Mouse (Mus musculus) forebrain, postnatal 0 days (tissue): ENCODE results near the gene Dlg1. TPM values are rescaled to one million over a fixed set of nuclear protein-coding genes. Genes with fewer than 3 reads are reported as not detected.

Source experiments
- ATAC-seq: fragments of 200-750 bp; cut with Nextera tagmentation; 2 replicates; pipeline ENCODE4 v1.8.0; 2017; ENCODE audit warnings: mild to moderate bottlenecking, moderate library complexity
- DNase-seq: peaks from one replicate; pipeline ENCODE4 v3.0.0-alpha.2; 2015
- H3K27ac ChIP-seq: fragments of 300-500 bp; sonication (generic); 2 replicates; pipeline ENCODE4 v1.5.1; 2014; ENCODE audit warnings: low read depth, mild to moderate bottlenecking, antibody characterized with exemption, low read length, moderate library complexity, mixed read lengths
- H3K27me3 ChIP-seq: fragments of 300-500 bp; sonication (generic); 2 replicates; pipeline ENCODE4 v1.6.1; 2014; ENCODE audit warnings: mild to moderate bottlenecking, low read length, mixed read lengths; ENCODE audit not compliant: insufficient read depth
- H3K36me3 ChIP-seq: fragments of 300-500 bp; sonication (generic); 2 replicates; pipeline ENCODE4 v1.6.1; 2014; ENCODE audit warnings: mild to moderate bottlenecking, moderate library complexity; ENCODE audit not compliant: insufficient read depth
- H3K4me1 ChIP-seq: fragments of 300-500 bp; sonication (generic); 2 replicates; pipeline ENCODE4 v1.6.1; 2014; ENCODE audit warnings: antibody characterized with exemption; ENCODE audit not compliant: insufficient read depth
- H3K4me2 ChIP-seq: fragments of 300-500 bp; sonication (generic); 2 replicates; pipeline ENCODE4 v1.6.1; 2014; ENCODE audit warnings: low read depth, mild to moderate bottlenecking, moderate library complexity
- H3K4me3 ChIP-seq: fragments of 300-500 bp; sonication (generic); 2 replicates; pipeline ENCODE4 v1.5.1; 2014; ENCODE audit warnings: low read depth, low read length, mixed read lengths
- H3K9ac ChIP-seq: fragments of 300-500 bp; sonication (generic); 2 replicates; pipeline ENCODE4 v1.6.1; 2014; ENCODE audit warnings: mild to moderate bottlenecking
- H3K9me3 ChIP-seq: fragments of 300-500 bp; sonication (generic); 2 replicates; pipeline ENCODE4 v1.6.1; 2016; ENCODE audit warnings: low read length
- CTCF ChIP-seq: sonication (generic); IDR thresholded peaks from 2 replicates; pipeline ENCODE4 v1.5.1; 2016; ENCODE audit warnings: antibody characterized with exemption, control low read depth, low read depth
- WGBS: fragments of 180-500 bp; shearing (Covaris S2); extraction: QIAGEN DNeasy Blood & Tissue Kit; methylation state at CpG from one replicate; pipeline ENCODE4 v1.1.7; 2014; 5-methylcytosine and 5-hydroxymethylcytosine counted together
- polyA plus RNA-seq: library from polyadenylated mRNA; unstranded; fragments of >200 nt; fragmentation: Nextera tagmentation; extraction: Ambion mirVana; gene quantifications from 2 replicates; pipeline ENCODE4 v1.2.1, GENCODE M21; 2015
- total RNA-seq: library from RNA; depleted of rRNA; stranded (reverse); fragments of >200 nt; gene quantifications from 2 replicates; pipeline ENCODE4 v1.2.3, GENCODE M21; 2014

Dlg1 gene
- total and polyA plus RNA-seq, 2 experiments from 2014 or later = 11.3 to 37.7 TPM

DNA sequence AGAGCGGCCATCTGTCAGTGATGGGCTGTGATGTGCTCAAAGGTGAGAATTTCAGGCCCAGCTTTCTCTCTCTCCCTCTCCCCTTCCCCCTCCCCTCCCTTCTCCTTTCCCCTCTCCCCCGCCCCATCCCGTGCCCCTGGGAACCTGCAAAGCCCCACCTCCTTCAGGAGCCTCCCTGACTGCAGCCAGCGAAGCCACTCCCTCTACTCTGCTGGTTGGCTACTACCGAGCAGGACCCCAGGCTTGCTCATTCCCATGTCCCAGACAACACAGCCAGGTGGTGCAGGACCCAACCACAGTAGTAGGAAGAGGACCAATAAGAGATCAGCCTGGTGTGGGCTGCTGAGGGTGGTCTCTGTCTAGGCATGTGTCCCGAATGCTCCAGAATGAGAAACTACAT is 220.7 kb downstream of the Dlg1 start:
- no peak for DNase-seq
- TF ChIP-seq CTCF = no peak
- H3K9ac ChIP-seq = no peak overlapping the region
- H3K9me3 ChIP-seq = no peaks in the 10 kb centered on the region
- H3K4me1 ChIP-seq = no peaks in the 10 kb centered on the region
- no peaks in the 10 kb centered on the region for H3K27me3 ChIP-seq
- no peak overlapping the region for H3K4me2 ChIP-seq
- H3K36me3 ChIP-seq = no peaks in the 10 kb centered on the region
- H3K4me3 ChIP-seq = no peak overlapping the region
- 0 out of 2 replicates have a peak, but pooled peaks have one; percentile 23 for ATAC-seq
- no peak overlapping the region for H3K27ac ChIP-seq
- 24% methylated on average over 6 of the region's 6 CpGs for WGBS

DNA sequence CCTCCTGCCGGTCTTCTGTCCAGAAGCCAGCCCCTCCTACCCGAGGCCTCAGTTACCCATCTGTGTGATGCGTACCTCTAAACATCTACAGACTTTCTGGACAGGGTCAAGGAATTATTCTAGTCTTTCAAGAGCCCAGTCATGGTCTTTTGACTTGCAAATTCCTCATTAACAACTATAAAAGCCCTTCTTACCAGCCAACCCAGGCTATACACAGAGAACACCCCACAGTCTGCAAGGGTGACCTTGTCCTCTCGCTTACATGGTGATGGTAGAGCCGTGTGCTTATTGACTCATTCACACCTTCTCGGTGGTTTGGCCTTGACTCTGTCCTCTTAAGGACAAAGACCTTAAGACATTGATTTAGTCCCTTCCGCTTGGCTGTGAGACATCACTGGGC is 227.7 kb downstream of the Dlg1 start:
- DNase-seq (no peak), ATAC-seq (no peak)
- TF ChIP-seq CTCF = no peak
- no peak overlapping the region for H3K4me3 ChIP-seq
- H3K9me3 ChIP-seq = no peaks in the 10 kb centered on the region
- no peak overlapping the region for H3K9ac ChIP-seq
- H3K4me1 ChIP-seq = no peaks in the 10 kb centered on the region
- H3K27me3 ChIP-seq = no peaks in the 10 kb centered on the region
- H3K36me3 ChIP-seq = no peaks in the 10 kb centered on the region
- no peak overlapping the region for H3K4me2 ChIP-seq
- H3K27ac ChIP-seq = no peak overlapping the region
- 53% methylated on average over 7 of the region's 7 CpGs for WGBS

DNA sequence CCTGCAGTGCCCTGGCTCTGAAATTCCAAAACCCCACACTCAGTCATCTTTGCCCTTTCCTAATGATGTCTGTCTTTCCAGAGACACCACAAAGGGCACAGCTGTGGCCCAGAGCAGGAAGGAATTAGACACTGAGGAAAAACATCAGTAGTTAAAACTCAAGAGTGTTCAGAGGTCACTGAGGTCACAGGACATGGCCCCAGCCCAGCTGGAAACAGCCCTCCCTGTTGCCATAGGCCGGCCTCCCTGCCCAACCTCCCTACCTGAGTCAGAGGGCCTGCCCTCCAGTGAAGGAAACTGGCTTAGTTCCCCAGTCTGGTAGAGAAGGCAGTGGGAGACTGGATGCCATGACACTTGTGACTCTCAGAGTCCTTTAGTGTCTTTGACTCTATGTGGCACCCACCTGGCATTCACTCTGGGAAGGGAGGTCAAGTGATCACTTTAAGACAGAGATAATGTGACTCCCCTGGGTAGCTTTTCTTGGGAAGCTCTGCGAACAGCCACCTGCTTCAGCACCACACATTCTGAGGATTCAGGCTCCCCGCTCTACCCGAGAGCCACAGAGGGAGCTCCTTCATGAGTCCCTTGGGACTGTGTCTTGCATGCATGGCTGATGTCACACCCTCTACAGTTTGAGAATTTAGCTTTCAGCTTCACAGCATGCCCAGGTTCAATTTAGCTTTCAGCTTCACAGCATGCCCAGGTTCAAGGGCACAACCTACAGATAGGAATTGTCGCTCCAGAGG is 230.3 kb downstream of the Dlg1 start:
- no peak overlapping the region for H3K27ac ChIP-seq
- DNase-seq = no peak
- no peaks in the 10 kb centered on the region for H3K9me3 ChIP-seq
- TF ChIP-seq CTCF = no peak
- no peak overlapping the region for H3K9ac ChIP-seq
- no peak overlapping the region for H3K4me3 ChIP-seq
- peaks cover 17% of the 10 kb centered on the region for H3K4me1 ChIP-seq
- no peak for ATAC-seq
- WGBS = 65% methylated on average over 5 of the region's 5 CpGs
- H3K36me3 ChIP-seq = no peaks in the 10 kb centered on the region
- no peaks in the 10 kb centered on the region for H3K27me3 ChIP-seq
- H3K4me2 ChIP-seq = no peak overlapping the region

DNA sequence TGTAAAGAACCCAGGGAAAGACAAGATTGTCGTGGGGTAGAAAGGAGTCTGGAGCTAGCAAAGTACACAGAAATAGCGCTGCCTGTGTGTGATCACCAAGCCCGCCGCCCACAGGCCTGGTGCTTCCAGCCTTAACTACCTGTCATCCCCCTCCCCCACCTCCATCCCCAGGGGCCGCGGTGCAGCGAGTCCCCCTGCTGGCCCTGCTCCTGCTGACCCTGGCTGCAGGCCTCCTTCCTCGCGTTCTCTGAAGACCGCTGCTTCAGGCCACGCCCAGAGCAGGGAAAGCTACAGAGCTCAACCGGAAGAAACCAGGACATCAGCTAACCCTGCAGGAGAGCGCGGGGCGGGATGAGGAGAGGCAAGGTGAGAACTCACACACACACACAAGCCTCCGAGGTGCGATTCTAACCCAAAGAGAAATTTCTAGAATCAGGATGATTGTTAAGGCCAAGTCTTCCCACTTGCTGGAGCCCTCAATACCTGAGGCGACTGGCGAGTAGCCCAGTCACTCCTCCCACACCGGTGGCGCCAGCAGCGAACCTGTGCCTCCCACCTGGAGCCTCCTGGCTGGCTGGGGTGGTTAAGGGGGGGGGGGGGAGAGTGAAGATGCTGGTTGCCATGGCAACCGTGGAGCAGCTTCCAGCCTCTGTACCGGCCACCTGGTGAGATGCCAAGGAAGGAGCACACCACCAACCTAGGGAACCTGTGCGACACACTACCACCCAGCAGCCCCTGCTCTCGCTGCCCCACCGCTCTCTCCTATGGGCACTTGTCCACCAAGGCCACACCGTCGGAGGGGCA is 233.9 kb downstream of the Dlg1 start:
- H3K4me3 ChIP-seq = peak overlapping the region; percentile 24
- peak overlapping the region; percentile 80 for H3K27ac ChIP-seq
- H3K27me3 ChIP-seq = no peaks in the 10 kb centered on the region
- peak overlapping the region; percentile 60 for H3K4me2 ChIP-seq
- ATAC-seq (peak; percentile 63), DNase-seq (peak; percentile 76)
- 11% methylated on average over 29 of the region's 29 CpGs for WGBS
- peak overlapping the region; percentile 58 for H3K9ac ChIP-seq
- H3K9me3 ChIP-seq = no peaks in the 10 kb centered on the region
- peaks cover 17% of the 10 kb centered on the region for H3K4me1 ChIP-seq
- H3K36me3 ChIP-seq = no peaks in the 10 kb centered on the region
- TF ChIP-seq CTCF = peak; percentile 49

DNA sequence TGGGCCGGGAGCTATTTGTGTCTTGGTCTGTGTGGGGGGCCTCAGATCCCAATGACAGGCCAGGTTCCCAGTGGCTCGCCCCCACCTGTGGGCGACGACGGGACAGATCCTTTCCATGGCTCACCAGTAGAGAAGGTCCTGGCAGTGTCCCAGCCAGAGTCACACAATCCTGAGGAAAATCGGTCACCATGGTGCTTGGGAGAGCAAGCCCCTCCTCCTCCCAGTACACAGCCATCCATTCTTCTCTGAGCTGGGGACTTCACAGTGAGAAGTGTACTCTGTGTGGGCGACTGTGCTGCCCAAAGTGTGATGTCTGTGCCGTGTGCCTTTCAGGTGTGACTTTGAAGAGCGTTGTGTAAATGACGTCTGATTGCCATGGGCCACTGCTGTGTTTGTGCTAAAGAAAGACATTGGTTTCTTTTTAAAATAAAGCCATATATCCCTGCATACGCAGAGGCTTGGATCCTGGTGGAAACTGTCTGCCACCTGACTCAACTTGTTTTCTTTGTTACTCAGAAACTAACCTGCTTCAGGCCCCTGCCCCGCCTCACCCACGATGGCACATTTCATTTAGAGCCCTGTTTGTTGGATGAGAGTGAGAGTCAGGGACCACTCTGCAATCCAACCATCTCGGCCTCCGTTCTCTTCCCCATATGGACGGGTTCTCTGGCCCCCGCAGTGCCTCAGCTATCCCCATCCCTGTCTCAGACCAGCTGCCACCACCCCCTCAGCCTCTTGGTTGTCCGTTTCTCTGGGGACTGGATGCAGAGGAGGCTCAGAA is 235.5 kb downstream of the Dlg1 start:
- WGBS = 64% methylated on average over 18 of the region's 18 CpGs
- no peak overlapping the region for H3K4me3 ChIP-seq
- TF ChIP-seq CTCF = no peak

DNA sequence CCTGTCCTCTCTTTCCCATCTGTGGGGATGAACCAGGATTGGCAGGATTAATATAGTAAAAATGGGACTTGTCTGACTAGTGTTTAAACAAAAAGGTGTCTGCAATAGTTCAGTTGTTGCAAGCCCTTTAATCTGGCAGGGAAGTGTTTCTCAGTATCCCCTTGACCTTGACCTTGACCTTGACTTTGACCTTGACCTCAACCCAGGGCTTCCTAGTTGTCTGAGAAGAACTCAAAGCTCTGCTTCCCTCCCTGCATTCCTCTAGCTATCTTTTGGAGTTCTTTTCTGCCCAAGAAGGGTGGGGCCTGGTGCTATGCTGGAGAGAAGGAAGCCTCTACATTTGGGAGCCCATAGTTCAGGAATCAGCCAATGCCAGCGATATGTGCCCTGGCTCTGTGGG is 238.6 kb downstream of the Dlg1 start:
- TF ChIP-seq CTCF = no peak
- no peak for DNase-seq
- 78% methylated on average over 1 of the region's 1 CpGs for WGBS

More for the DNA sequence above, 235.5 kb downstream of the Dlg1 start:
- ATAC-seq (peak; percentile 83), DNase-seq (peak; percentile 65)
- H3K36me3 ChIP-seq = no peaks in the 10 kb centered on the region
- no peaks in the 10 kb centered on the region for H3K9me3 ChIP-seq
- H3K27ac ChIP-seq = peak overlapping the region; percentile 59
- no peaks in the 10 kb centered on the region for H3K27me3 ChIP-seq
- no peak overlapping the region for H3K4me2 ChIP-seq
- H3K4me1 ChIP-seq = peaks cover 17% of the 10 kb centered on the region
- H3K9ac ChIP-seq = no peak overlapping the region

More for the DNA sequence above, 238.6 kb downstream of the Dlg1 start:
- H3K27ac ChIP-seq = no peak overlapping the region
- no peaks in the 10 kb centered on the region for H3K36me3 ChIP-seq
- H3K4me1 ChIP-seq = peaks cover 16% of the 10 kb centered on the region
- no peaks in the 10 kb centered on the region for H3K9me3 ChIP-seq
- no peak for ATAC-seq
- no peak overlapping the region for H3K4me2 ChIP-seq
- no peaks in the 10 kb centered on the region for H3K27me3 ChIP-seq
- no peak overlapping the region for H3K9ac ChIP-seq
- no peak overlapping the region for H3K4me3 ChIP-seq
